Mouse (Mus musculus): Measurements from ENCODE around the gene Nav2.

The Nav2 gene

GRCm38 (mm10) chr7:49371972-49372371 lies 463.5 kb downstream of the Nav2 start:
- DNase-seq: no peak

- DNase-seq: no peak
Measured at GRCm38 (mm10) chr7:49373173-49373572, 464.7 kb downstream of the Nav2 start.

GRCm38 (mm10) chr7:49373661-49374060 lies 465.1 kb downstream of the Nav2 start:
- no peak for DNase-seq

- peak; percentile 53 for DNase-seq
Measured at GRCm38 (mm10) chr7:49375499-49375974, 467.0 kb downstream of the Nav2 start.

GRCm38 (mm10) chr7:49378608-49379007 lies 470.1 kb downstream of the Nav2 start:
- DNase-seq: no peak

GRCm38 (mm10) chr7:49380940-49381339 lies 472.4 kb downstream of the Nav2 start:
- DNase-seq: no peak

- no peak for DNase-seq
Measured at GRCm38 (mm10) chr7:49382884-49383283, 474.4 kb downstream of the Nav2 start.

GRCm38 (mm10) chr7:49388137-49388536 lies 479.6 kb downstream of the Nav2 start:
- no peak for DNase-seq

GRCm38 (mm10) chr7:49390312-49390711 lies 481.8 kb downstream of the Nav2 start:
- DNase-seq: no peak

- no peak for DNase-seq
Measured at GRCm38 (mm10) chr7:49390829-49391228, 482.3 kb downstream of the Nav2 start.

GRCm38 (mm10) chr7:49392180-49392579 lies 483.7 kb downstream of the Nav2 start:
- no peak for DNase-seq

- no peak for DNase-seq
Measured at GRCm38 (mm10) chr7:49392834-49393233, 484.3 kb downstream of the Nav2 start.

- DNase-seq: no peak
Measured at GRCm38 (mm10) chr7:49393857-49394256, 485.3 kb downstream of the Nav2 start.

- no peak for DNase-seq
Measured at GRCm38 (mm10) chr7:49396202-49396601, 487.7 kb downstream of the Nav2 start.

GRCm38 (mm10) chr7:49397441-49398003 lies 489.0 kb downstream of the Nav2 start:
- DNase-seq: no peak

- no peak for DNase-seq
Measured at GRCm38 (mm10) chr7:49398020-49398516, 489.6 kb downstream of the Nav2 start.

GRCm38 (mm10) chr7:49399314-49399713 lies 490.8 kb downstream of the Nav2 start:
- DNase-seq: peak; percentile 75

- no peak for DNase-seq
Measured at GRCm38 (mm10) chr7:49400463-49400862, 491.9 kb downstream of the Nav2 start.

GRCm38 (mm10) chr7:49402526-49402925 lies 494.0 kb downstream of the Nav2 start:
- no peak for DNase-seq

- DNase-seq: no peak
Measured at GRCm38 (mm10) chr7:49407688-49408087, 499.2 kb downstream of the Nav2 start.

GRCm38 (mm10) chr7:49408625-49409024 lies 500.1 kb downstream of the Nav2 start:
- DNase-seq: no peak

- no peak for DNase-seq
Measured at GRCm38 (mm10) chr7:49409265-49409664, 500.7 kb downstream of the Nav2 start.

- DNase-seq: no peak
Measured at GRCm38 (mm10) chr7:49410188-49410587, 501.7 kb downstream of the Nav2 start.

- DNase-seq: no peak
Measured at GRCm38 (mm10) chr7:49410892-49411291, 502.4 kb downstream of the Nav2 start.

GRCm38 (mm10) chr7:49411803-49412202 lies 503.3 kb downstream of the Nav2 start:
- no peak for DNase-seq
